Mouse (Mus musculus) myocyte (in vitro differentiated cells): ENCODE data around the gene Eml6.

ENCODE experiments used
- MAX ChIP-seq: IDR thresholded peaks from one replicate; pipeline ENCODE4 v1.6.1; 2011; ENCODE audit warnings: low read depth, mild to moderate bottlenecking, control low read depth
- POLR2A ChIP-seq: IDR thresholded peaks from one replicate; pipeline ENCODE4 v1.6.1; 2011; ENCODE audit warnings: low read depth, mild to moderate bottlenecking, control low read depth, moderate library complexity; ENCODE audit not compliant: insufficient read length

DNA sequence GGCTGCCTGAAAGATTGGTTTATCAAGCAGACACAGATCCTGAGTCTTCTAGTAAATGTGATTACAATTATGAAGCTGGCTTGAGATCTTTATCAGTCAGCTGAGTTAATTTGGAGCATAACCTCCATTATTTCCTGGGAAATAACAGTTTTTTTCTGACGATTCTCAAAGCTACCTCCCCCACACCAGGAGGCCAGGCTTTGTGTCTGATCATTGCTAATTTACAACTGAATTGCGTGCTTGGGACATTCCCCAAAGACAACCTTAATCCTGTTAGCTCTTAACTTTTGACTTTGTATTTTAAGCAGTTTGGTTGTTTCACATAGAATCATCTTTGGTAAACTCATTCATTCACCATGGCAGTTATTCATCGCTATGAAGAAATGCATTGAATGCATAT, 148.6 kb downstream of the Eml6 start:
- TF ChIP-seq POLR2A (no peak), MAX (no peak)
